Mouse (Mus musculus): ENCODE measurements around the gene Dkk2. TPM values are rescaled to one million over a fixed set of nuclear protein-coding genes. Genes with fewer than 3 reads are reported as not detected.

Gene Dkk2
- polyA plus RNA-seq, 1 experiment from 2014 or later, result 2.4 TPM

- no peak overlapping the region for H3K4me2 ChIP-seq
- H3K27me3 ChIP-seq, result no peaks in the 10 kb centered on the region
- H3K4me1 ChIP-seq (replicated peaks), result 0 out of 2 replicates have a peak, but pooled peaks cover 1% of the 10 kb centered on the region
- no peak overlapping the region for H3K9ac ChIP-seq
- 27% methylated on average over 11 of the region's 11 CpGs for WGBS
- H3K4me3 ChIP-seq, result no peak overlapping the region
- no peak overlapping the region for H3K27ac ChIP-seq
- no peaks in the 10 kb centered on the region for H3K36me3 ChIP-seq
- no peaks in the 10 kb centered on the region for H3K9me3 ChIP-seq
- ATAC-seq (ENCODE audit: low FRiP score), result 0 out of 2 replicates have a peak, but pooled peaks have one; percentile 63
These were observed 122.4 kb downstream of the Dkk2 start for GRCm38 (mm10) chr3:132207469-132207868.

GRCm38 (mm10) chr3:132211260-132211659 lies 126.2 kb downstream of the Dkk2 start:
- H3K4me1 ChIP-seq (replicated peaks), result no peaks in the 10 kb centered on the region
- H3K27ac ChIP-seq, result no peak overlapping the region
- ATAC-seq (ENCODE audit: low FRiP score), result no peak
- H3K36me3 ChIP-seq, result no peaks in the 10 kb centered on the region
- no peaks in the 10 kb centered on the region for H3K27me3 ChIP-seq
- WGBS, result 90% methylated on average over 5 of the region's 5 CpGs
- no peak overlapping the region for H3K9ac ChIP-seq
- H3K4me2 ChIP-seq, result no peak overlapping the region
- H3K9me3 ChIP-seq, result no peaks in the 10 kb centered on the region
- H3K4me3 ChIP-seq, result no peak overlapping the region

- Histone ChIP-seq H3K27ac (no peak overlapping the region), H3K4me1 (replicated peaks) (no peaks in the 10 kb centered on the region), H3K4me3 (no peak overlapping the region), H3K9me3 (no peaks in the 10 kb centered on the region), H3K27me3 (no peaks in the 10 kb centered on the region), H3K4me2 (no peak overlapping the region), H3K9ac (no peak overlapping the region), H3K36me3 (no peaks in the 10 kb centered on the region)
- ATAC-seq (ENCODE audit: low FRiP score), result no peak
- WGBS, result 86% methylated on average over 7 of the region's 7 CpGs
These were observed 134.9 kb downstream of the Dkk2 start for GRCm38 (mm10) chr3:132219977-132220487.

- Histone ChIP-seq H3K36me3 (no peaks in the 10 kb centered on the region), H3K27ac (no peak overlapping the region), H3K27me3 (no peaks in the 10 kb centered on the region), H3K9ac (no peak overlapping the region), H3K9me3 (no peaks in the 10 kb centered on the region), H3K4me1 (replicated peaks) (no peaks in the 10 kb centered on the region), H3K4me3 (no peak overlapping the region), H3K4me2 (no peak overlapping the region)
- WGBS, result 78% methylated on average over 1 of the region's 1 CpGs
- ATAC-seq (ENCODE audit: low FRiP score), result no peak
These were observed 142.5 kb downstream of the Dkk2 start for GRCm38 (mm10) chr3:132227622-132228021.
